Mouse (Mus musculus) cerebellum, adult 8-10 months (tissue): ENCODE data around the gene Rlim.

Source experiments
- DNase-seq: peaks from one replicate; pipeline ENCODE4 v3.0.0; 2022

The Rlim gene

DNA sequence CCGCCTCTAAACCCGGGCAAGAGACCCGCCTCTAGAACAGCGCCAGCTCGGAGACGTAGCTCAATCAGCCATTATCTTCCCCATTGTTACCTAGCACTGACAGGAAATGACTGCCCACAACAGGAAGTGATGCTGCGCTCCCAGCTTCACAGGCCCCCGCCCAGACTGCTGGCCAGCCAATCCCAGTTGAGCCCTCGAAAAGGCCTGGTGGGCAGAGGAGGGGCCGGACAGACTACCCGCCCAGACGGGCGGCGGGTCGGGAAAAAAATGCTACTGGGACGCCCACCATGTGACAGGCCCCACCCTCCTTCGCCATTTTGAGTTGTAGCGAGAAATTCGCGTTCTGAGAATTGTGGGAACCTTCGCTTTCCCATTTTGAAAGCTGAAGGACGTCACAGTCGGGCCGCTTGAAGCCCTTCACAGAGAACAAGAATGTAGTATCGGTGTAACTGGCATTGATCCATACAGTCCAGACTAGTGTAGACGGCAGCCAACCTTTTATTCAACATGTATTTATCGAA lies at the start of gene Rlim:
TSS of gene Rlim (minus strand) at position 116 of the 521 bp plus-strand sequence.
- peak; percentile 83 for DNase-seq

DNA sequence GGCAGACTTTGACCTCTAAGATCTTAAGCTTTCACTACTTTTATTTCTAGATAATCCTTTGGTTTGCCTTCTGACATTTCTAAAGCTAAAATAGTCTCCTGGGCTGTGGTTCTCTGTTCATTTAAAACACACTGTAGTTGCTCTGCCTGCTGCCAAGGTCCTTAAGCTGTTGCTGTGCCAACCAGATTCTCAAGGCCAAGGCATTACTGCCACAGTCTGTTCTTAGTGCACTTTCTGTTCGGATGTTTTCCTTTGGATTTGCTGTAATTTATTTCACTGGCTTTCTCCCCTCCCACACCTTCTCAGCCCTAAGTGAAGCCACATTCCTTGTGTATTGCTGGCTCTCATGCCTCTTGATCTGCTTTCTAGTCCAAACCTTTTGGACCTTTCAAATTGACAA lies 36.1 kb upstream of the Rlim start:
- no peak for DNase-seq

DNA sequence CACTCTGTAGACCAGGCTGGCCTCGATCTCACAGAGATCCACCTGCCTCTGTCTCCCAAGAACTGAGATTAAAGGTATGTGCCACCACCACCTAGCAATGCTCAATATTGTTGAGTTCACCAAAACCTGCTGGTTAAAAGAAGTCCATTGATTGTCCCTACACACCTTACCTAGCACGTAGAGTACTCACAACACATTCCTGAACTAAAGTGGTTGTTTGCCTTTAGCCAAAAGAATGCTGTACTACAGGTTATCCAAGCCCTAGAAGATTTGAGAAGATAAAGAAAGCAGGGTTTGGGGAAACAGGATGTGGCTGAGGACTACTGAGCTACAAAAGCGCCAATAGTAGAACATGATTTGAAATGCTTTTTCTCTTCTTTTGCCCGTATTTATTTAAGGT lies 34.0 kb upstream of the Rlim start:
- DNase-seq = no peak

DNA sequence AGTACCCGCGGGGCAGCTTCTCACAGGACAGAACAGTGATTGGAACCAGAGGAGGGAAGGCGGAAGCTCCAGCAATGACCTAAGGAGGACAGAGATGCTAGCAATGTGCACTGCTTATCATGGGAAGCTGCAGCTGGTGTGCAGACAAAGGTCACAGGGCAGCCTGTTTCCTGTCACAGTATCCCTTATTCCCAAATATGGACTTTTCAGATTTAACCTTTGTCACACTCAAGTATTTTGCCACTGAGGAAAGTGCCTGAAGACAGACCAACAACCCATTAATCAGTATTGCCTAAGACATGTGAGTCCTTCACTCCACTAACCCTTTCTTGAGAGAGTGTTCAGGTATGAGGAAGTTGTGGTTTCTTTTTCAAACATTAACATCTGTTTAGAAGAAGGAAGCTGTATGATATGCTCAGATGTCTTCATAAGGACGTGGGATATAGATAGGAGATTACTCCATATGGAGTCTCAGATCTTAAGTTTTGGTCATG lies 32.3 kb upstream of the Rlim start:
- no peak for DNase-seq

DNA sequence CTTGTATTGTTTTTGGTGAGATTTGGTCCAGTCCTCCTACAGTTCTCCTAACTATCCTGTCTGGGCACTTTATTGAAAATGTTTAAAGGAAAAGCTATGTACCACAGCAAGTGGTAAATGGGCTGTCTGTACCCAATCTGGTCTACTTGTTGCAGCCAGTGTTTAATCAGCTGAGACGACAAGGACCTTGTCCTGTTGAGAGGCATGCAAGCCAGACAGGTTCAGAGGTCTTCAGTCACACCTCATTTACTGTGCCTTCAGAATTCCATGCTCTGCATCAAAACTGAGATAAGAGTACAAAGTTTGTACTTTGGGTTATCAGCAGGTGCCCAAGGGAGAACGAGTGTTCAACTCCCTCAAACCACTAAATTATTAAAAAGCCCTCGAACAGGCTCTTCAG lies 13.7 kb upstream of the Rlim start:
- DNase-seq = no peak

DNA sequence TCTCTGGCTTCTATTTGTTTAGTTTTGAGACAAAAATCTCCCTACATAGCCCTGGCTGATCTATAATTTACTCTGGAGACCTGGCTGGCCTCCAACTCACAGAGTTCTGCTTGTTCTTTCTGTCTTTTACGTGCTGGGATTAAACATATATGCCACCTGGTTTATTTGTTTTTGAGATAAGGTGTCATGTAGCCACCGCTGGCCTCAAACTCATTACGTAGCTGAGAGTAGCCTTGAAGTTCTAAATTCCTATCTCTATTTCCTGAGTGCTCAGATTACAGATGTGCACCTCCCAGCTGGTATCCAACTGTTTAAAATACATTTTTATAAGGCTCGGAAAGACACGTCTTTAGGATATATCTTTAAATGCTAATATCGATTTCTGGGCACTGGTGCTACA lies 12.8 kb upstream of the Rlim start:
- DNase-seq = no peak

DNA sequence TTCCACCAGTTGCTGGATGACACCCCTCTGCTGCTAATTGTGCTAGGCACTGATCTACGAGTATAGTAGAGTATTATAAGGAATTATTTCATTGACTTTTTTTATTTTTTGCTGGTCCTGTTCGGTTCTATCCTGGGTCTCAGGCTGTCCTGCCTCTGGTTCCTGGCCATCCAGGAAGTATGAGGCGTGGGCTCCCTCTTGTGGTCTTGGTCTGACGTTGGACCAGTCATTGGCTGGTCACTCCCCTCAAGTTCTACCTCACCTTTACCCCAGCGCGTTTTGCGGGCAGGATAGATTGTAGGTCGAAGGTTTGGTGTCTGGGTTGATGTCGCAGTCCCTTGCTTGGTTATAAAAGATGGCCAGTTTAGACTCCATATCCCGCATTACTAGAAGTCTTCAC lies 10.6 kb upstream of the Rlim start:
- DNase-seq = no peak

DNA sequence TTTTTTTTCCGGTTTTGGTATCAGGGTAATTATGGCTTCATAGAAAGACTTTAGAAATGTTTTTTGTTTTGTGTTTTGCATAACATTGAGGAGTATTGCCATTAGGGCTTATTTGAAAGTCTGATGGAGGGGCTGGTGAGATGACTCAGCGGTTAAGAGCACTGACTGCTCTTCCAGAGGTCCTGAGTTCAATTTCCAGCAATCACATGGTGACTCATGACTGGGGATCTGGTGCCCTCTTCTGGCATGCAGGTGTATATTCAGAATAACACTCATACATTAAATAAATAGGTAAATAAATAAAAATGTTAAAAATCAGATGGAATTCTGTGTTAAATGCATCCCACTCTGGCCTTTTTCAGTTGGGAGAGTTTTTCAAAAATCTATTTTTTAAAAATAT lies 9.3 kb upstream of the Rlim start:
- DNase-seq = peak; percentile 9

DNA sequence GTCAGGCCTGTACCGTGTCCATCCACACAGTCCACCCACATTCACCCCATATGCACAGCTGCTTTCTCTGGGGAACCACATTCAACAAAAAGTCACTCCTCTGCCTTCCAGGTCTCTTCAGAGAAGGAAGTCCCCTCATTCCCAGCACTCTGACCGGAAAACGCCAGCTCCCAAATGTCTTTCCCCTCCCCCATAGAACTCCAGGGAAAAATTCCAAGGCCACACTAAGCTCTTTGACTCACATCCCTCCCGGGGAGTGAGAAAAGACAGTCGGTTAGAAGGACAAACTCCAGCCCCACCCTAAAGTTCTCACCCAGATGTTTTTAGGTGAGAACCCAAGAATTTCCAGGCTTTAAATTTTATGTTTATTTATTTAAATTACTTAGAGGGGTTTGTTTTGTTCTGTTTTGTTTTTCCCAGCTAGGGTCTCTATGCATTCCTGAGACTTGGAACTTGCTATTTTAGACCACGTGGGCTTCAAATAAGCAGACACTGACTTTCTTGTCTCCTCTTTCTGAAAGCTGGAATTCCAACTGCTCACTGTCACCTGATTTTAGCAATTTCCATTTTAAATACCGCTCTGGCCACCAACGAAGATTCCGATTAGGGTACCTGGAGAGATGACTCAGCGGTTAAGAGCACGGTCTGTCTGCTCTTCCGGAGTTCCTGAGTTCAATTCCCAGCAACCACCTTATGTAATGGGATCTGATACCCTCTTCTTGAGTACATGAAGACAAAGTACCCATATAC lies 6.3 kb upstream of the Rlim start:
- DNase-seq = no peak

DNA sequence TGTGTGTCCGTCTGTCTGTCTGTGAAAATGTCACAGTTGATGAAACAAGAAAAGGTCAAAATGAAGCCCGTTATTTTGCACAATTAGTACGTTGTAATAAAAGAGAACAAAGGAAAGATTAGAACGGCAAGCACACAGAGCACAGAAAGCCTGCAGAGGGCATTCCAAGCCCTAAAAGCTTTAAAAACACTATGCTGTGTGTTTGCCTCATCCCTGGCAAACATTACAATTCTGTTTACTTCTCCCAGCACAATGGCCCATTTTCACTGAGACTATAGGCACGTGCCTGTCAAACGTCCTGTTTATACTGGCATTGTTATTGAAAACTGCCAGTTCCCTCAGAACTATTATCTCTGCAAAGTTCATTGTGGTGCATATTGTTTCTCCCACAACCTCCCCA lies 5.1 kb upstream of the Rlim start:
- no peak for DNase-seq

DNA sequence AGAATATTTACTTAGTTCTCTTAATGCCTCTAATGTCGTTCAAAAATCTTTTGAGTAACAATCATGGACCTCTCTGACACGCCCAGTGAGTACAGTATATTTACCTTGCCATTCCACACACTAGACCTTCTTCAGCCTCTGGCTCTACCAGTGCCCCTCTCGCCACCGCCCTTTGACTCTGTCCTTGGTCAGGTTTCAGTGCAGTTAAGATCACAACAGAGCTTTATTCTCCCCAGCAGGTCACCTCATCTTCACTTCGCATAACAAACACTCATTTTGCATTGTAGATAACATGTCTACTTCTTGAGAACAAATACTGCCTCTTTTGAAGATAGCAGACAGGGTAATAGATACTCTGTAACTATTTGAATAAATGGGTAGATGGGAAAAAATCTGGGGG lies 3.9 kb upstream of the Rlim start:
- no peak for DNase-seq

DNA sequence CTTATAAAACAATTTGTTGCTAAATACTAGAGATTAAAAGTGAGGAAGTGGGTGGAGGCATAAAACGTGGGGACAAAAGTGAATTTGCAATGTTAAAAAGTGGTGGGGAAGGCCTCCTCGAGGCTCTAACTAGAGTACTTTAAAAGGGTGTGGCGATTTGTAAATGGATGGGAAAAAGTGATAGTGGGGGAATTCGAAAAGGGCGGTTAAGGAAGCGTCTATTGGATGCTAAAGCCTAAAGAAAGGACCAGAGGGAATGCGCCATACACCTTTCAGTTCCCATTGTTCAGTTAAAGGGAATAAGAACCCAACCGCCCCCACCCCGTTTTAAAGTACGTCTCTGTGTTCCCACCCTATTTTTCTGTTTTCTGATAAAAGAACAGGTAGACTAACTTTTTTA lies 722 bp upstream of the Rlim start:
- DNase-seq = no peak

DNA sequence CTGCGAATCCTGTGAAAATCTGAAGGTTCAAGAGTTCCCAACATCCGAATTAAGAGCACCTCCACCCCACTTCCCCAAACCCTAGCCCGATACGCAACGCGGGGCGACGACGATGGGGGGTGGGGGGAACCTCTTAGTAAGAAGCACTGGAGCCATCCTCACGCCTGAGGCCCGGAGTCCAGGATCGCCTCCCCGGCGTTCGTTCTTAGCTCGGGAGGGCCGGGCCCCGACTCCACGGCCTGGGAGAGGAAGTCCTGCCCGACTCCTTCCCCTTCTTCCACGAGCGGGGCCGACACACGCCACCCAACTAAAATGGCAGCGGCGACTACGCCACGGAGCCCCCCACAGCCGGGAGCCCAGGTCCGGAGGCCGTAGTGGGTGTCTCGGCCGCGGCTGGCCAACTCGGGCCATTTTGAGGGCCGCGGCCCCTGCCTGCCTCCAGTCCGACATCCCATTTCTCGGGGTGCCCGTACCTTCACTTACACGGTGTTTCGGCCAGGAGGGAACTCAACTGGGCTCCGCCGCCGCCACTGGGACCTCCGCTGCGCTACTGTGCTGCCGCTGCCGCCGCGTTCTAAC lies 405 bp downstream of the Rlim start:
- no peak for DNase-seq

DNA sequence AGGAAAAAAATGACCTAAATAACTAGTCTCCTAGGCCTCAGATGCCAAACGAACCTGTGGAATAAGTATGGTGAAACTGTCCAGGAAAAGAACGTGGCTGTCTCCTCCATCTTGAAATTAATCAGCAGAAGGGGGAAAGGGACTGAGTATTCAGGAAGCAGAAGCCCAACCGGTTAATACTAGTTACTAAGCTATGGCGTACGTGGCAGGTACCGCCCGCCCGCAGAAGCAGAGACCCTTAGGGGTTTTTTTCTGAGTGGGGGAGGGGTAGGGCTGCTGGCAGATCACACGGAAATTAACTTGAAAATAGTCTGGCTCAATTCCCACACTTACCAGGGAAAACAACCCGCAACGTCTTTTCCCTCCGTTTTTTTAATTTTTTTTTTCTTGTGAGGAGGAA lies 1.0 kb downstream of the Rlim start:
- no peak for DNase-seq

DNA sequence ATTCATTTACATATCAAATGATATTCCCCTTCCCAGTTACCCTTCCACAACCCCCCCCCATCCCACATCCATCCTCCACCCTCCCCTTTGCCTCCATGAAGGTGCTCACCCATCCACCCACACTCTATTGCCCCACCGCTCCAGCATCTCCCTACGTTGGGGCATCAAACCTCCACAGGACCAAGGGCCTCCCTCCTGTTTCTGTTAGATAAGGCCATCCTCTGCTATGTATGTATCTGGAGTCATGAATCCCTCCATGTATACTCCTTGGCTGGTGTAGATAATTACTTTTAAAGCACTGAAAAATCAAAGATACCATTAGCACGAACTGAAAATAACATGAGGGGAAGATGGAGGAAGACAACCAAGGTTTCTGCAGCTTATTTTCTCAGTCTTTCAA lies 41.4 kb downstream of the Rlim start:
- DNase-seq = no peak

DNA sequence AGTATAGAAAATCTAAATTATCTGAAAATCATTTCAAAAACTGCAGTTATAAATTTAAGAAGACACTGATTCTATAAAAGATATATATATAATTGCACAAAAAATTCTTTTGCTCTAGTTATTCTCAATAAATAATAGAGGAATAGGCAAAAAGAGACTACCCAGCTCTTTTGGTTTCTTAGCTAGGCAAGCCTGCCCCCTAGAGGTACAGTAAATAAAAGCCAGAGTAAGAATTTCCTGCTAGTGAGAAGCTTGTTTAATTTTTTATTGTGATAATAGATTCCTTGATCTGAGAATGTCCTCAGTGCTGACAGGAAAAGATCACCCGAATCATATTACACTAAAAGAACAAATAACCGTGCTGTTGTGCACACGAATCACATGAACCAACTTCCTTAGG lies 43.8 kb downstream of the Rlim start:
- DNase-seq = peak; percentile 12

DNA sequence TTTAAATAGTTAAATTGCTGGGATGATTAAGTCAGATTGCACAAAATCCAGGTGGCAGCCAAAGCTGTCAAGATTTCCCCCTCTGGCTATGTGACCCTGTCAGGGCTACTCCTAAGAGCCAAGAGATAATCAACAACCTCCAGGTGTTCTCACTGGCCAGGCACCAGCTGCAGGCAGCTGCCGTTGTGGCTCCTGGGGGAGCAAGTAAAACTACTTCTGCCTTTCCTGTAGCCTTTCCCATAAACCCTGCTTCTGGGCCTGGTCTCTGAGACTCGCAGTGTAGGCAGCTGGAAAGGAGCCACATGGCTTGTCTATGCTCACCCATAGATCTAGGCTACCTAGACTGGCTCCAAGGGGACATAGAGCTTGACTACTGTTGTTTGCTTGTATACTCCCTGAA lies 58.6 kb downstream of the Rlim start:
- no peak for DNase-seq

DNA sequence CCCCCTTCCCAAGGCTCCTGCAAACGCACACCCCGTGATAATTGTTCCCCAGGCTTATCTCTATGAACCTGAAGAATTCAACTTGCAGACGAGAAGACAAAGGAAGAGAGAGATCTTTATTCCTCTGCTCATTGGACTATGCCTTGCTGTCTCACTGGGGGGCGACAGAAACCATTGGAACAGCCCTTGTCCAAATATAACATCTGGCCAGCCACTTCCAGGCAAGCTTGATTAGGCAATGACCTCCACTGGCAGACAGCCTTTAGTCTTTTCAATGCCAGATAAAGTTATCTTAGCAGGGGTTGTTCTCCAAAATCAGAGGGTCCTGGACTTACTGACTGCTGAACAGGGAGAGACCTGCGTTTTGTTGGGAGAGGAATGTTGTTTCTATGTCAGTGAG lies 62.1 kb downstream of the Rlim start:
- no peak for DNase-seq

DNA sequence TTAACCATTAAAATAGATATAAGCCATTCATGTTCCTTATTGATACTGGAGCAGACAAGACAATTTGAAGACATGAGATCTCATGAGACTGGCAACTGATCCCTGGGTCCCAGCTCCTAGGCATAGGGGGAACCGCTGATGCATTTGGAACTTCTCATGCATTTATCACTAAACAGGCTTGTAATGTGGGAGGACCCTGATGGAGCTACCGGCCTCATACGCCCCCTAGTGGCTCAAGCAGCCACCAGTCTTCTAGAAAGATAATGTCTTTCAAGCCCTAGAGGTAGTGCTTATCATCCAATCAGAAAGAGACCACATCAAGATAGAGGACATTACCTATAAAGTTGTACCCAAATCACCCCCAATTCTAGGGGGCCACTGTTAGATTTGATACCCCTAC lies 66.3 kb downstream of the Rlim start:
- DNase-seq = peak; percentile 22
